Mouse (Mus musculus): ENCODE results near the gene Mrtfa.

- TF ChIP-seq CTCF (IDR thresholded peaks at IDR 0.05; ENCODE audit: borderline replicate concordance, insufficient read depth, low read length) (no peak), POLR2A (IDR thresholded peaks at IDR 0.05; ENCODE audit: low read depth, low read length) (no peak)
Observed at GRCm38 (mm10) chr15:81131152-81131551, 59.4 kb downstream of the Mrtfa start.

Data from embryonic fibroblast, embryonic 13.5 days (primary cell).